Mouse (Mus musculus): ENCODE data around the gene Vps72. TPM values are rescaled to one million over a fixed set of nuclear protein-coding genes. Genes with fewer than 3 reads are reported as not detected.
A peak's percentile ranks its signal among the peaks of the same experiment; 100 is the strongest.
"Not testable (repeated sequence)": the region's sequence is repeated elsewhere in the genome, so short reads cannot be mapped to it uniquely, and the experiment has no call there.

Gene Vps72
- total RNA-seq (2021), result 10 to 100 TPM; 36.1 to 37.3 TPM
- long read RNA-seq, experiment 1, transcript Vps72-201 (6 exons, 1,456 nt), result major isoform, 38 of 41 reads
- long read RNA-seq, experiment 1, partial matches to known transcripts, result 2 of 41 reads
- long read RNA-seq, experiment 1, other reads (novel, unspliced or antisense), result 1 of 41 reads
- long read RNA-seq, experiment 2, transcript Vps72-201 (6 exons, 1,456 nt), result major isoform, 34 of 37 reads
- long read RNA-seq, experiment 2, partial matches to known transcripts, result 1 of 37 reads
- long read RNA-seq, experiment 2, other reads (novel, unspliced or antisense), result 2 of 37 reads

- peak; percentile 90 to 91 for DNase-seq (ENCODE audit: low spot score in 2 of 2)
- intact Hi-C loops (cut with DNase I), result loop anchor here (5.0 kb wide), 1 partner anchor 59 kb away; no protein-coding TSS in a partner anchor
Measured at GRCm38 (mm10) chr3:95110911-95111726, at the start of gene Vps72. Gene Vps72 (plus strand): TSS chr3:95111022.

- DNase-seq (ENCODE audit: low spot score in 2 of 2), result no peak
- intact Hi-C loops (cut with DNase I), result no loop called here
Measured at GRCm38 (mm10) chr3:95063741-95064140, 47.1 kb upstream of the Vps72 start.

- intact Hi-C loops (cut with DNase I), result no loop called here
- no peak for DNase-seq (ENCODE audit: low spot score in 2 of 2)
Measured at GRCm38 (mm10) chr3:95065553-95065952, 45.3 kb upstream of the Vps72 start.

- no peak for DNase-seq (ENCODE audit: low spot score in 2 of 2)
- intact Hi-C loops (cut with DNase I), result no loop called here
Measured at GRCm38 (mm10) chr3:95066095-95066494, 44.7 kb upstream of the Vps72 start.

- DNase-seq (ENCODE audit: low spot score in 2 of 2), result no peak
- intact Hi-C loops (cut with DNase I), result no loop called here
Measured at GRCm38 (mm10) chr3:95066570-95066969, 44.3 kb upstream of the Vps72 start.

- intact Hi-C loops (cut with DNase I), result no loop called here
- no peak for DNase-seq (ENCODE audit: low spot score in 2 of 2)
Measured at GRCm38 (mm10) chr3:95071606-95072005, 39.2 kb upstream of the Vps72 start.

- DNase-seq (ENCODE audit: low spot score in 2 of 2), result no peak
Measured at GRCm38 (mm10) chr3:95088071-95088470, 22.8 kb upstream of the Vps72 start.

GRCm38 (mm10) chr3:95100854-95101253 lies 10.0 kb upstream of the Vps72 start:
- DNase-seq (ENCODE audit: low spot score in 2 of 2), result no peak
- intact Hi-C loops (cut with DNase I), result no loop called here

More at GRCm38 (mm10) chr3:95088071-95088470, 22.8 kb upstream of the Vps72 start:
- intact Hi-C loops (cut with DNase I), result no loop called here

GRCm38 (mm10) chr3:95105121-95105520 lies 5.7 kb upstream of the Vps72 start:
- DNase-seq (ENCODE audit: low spot score in 2 of 2), result peak; percentile 25 to 55
- intact Hi-C loops (cut with DNase I), result no loop called here

- intact Hi-C loops (cut with DNase I), result no loop called here
- peak in 1 of 2 experiments; percentile 23 for DNase-seq (ENCODE audit: low spot score in 2 of 2)
Measured at GRCm38 (mm10) chr3:95105586-95106337, 5.1 kb upstream of the Vps72 start.

- intact Hi-C loops (cut with DNase I), result no loop called here
- peak; percentile 98 for DNase-seq (ENCODE audit: low spot score in 2 of 2)
Measured at GRCm38 (mm10) chr3:95106338-95107117, 4.3 kb upstream of the Vps72 start, which contains the start of gene Pip5k1a. Gene Pip5k1a (minus strand): TSS chr3:95106930.

GRCm38 (mm10) chr3:95107308-95107707 lies 3.5 kb upstream of the Vps72 start:
- DNase-seq (ENCODE audit: low spot score in 2 of 2); intact Hi-C loops (cut with DNase I): not testable (repeated sequence)

- peak in 1 of 2 experiments; percentile 26 for DNase-seq (ENCODE audit: low spot score in 2 of 2)
- intact Hi-C loops (cut with DNase I), result no loop called here
Measured at GRCm38 (mm10) chr3:95107898-95108297, 2.9 kb upstream of the Vps72 start.

GRCm38 (mm10) chr3:95112760-95113159 lies 1.9 kb downstream of the Vps72 start:
- intact Hi-C loops (cut with DNase I), result loop anchor here (5.0 kb wide), 1 partner anchor 60 kb away; no protein-coding TSS in a partner anchor
- no peak for DNase-seq (ENCODE audit: low spot score in 2 of 2)

GRCm38 (mm10) chr3:95117751-95118150 lies 6.9 kb downstream of the Vps72 start:
- DNase-seq (ENCODE audit: low spot score in 2 of 2), result no peak
- intact Hi-C loops (cut with DNase I), result no loop called here

- intact Hi-C loops (cut with DNase I), result no loop called here
- no peak for DNase-seq (ENCODE audit: low spot score in 2 of 2)
Measured at GRCm38 (mm10) chr3:95121580-95121979, 10.8 kb downstream of the Vps72 start.

GRCm38 (mm10) chr3:95124246-95124645 lies 13.4 kb downstream of the Vps72 start, which contains the start of gene Tmod4:
Gene Tmod4 (plus strand): TSS chr3:95124476.
- DNase-seq (ENCODE audit: low spot score in 2 of 2), result no peak
- intact Hi-C loops (cut with DNase I), result no loop called here

- DNase-seq (ENCODE audit: low spot score in 2 of 2), result peak; percentile 54 to 64
- intact Hi-C loops (cut with DNase I), result no loop called here
Measured at GRCm38 (mm10) chr3:95124972-95125371, 14.2 kb downstream of the Vps72 start.

GRCm38 (mm10) chr3:95129226-95129651 lies 18.4 kb downstream of the Vps72 start:
- no peak for DNase-seq (ENCODE audit: low spot score in 2 of 2)
- intact Hi-C loops (cut with DNase I), result no loop called here
